Mouse (Mus musculus) cortical plate, adult 2 months (tissue): ENCODE measurements at regions not wholly inside any gene's neighbourhood (a gene's known extent, or its start where the extent isn't known, plus 50 kb on each side); places are given as distances from the start of the nearest gene placed in this dataset.

Experiments
- CTCF ChIP-seq: fragments of 200-500 bp; IDR thresholded peaks from 2 replicates; pipeline ENCODE4 v1.5.1; 2011; ENCODE audit warnings: mild to moderate bottlenecking, control low read depth, low read length; ENCODE audit not compliant: insufficient read depth; ENCODE audit errors: extremely low read depth
- POLR2A ChIP-seq: fragments of 200-500 bp; IDR thresholded peaks from 2 replicates; pipeline ENCODE4 v1.6.1; 2011; ENCODE audit warnings: mild to moderate bottlenecking, low read length, control low read depth; ENCODE audit not compliant: insufficient read depth; ENCODE audit errors: extremely low read depth

- TF ChIP-seq CTCF (no peak), POLR2A (no peak)
These were observed 239.7 kb downstream of the Cryba4 start for GRCm38 (mm10) chr5:112012505-112013164.
